Mouse (Mus musculus) small intestine, adult 2 months (tissue): ENCODE measurements around the gene Olfr16. TPM values are rescaled to one million over a fixed set of nuclear protein-coding genes. Genes with fewer than 3 reads are reported as not detected.

Experiments
- H3K27ac ChIP-seq: fragments of 200-500 bp; 2 replicates; pipeline ENCODE4 v1.5.1; 2012; ENCODE audit warnings: low read depth, low read length, control low read depth, inconsistent platforms; ENCODE audit not compliant: insufficient read depth
- H3K27me3 ChIP-seq: fragments of 200-500 bp; 2 replicates; pipeline ENCODE4 v1.6.1; 2012; ENCODE audit warnings: mild to moderate bottlenecking, moderate library complexity, low read length, inconsistent platforms; ENCODE audit not compliant: control insufficient read depth, insufficient read depth
- H3K36me3 ChIP-seq: fragments of 200-500 bp; 2 replicates; pipeline ENCODE4 v1.6.1; 2012; ENCODE audit warnings: mild to moderate bottlenecking, low read length, control low read depth, inconsistent platforms; ENCODE audit not compliant: control insufficient read depth, insufficient read depth
- H3K4me1 ChIP-seq: fragments of 200-500 bp; 2 replicates; pipeline ENCODE4 v1.6.1; 2012; ENCODE audit warnings: low read length, inconsistent platforms, mixed read lengths; ENCODE audit not compliant: control insufficient read depth, insufficient read depth, insufficient read length
- H3K4me3 ChIP-seq: fragments of 200-500 bp; 2 replicates; pipeline ENCODE4 v1.5.1; 2012; ENCODE audit warnings: low read depth, mild to moderate bottlenecking, control low read depth, inconsistent platforms, low read length, moderate library complexity
- CTCF ChIP-seq: fragments of 200-500 bp; IDR thresholded peaks from 2 replicates; pipeline ENCODE4 v1.5.1; 2012; ENCODE audit warnings: low read depth, mild to moderate bottlenecking, control low read depth, inconsistent platforms, low read length, moderate library complexity, mixed read lengths; ENCODE audit not compliant: insufficient replicate concordance, insufficient read length; ENCODE audit errors: extremely low read depth
- POLR2A ChIP-seq: fragments of 200-500 bp; IDR thresholded peaks from 2 replicates; pipeline ENCODE4 v1.6.1; 2012; ENCODE audit warnings: low read depth, mild to moderate bottlenecking, control low read depth, inconsistent platforms, low read length, moderate library complexity
- WGBS: fragments of 180-500 bp; shearing (Covaris S2); methylation state at CpG from one replicate; pipeline ENCODE4 v1.1.7; 2018; 5-methylcytosine and 5-hydroxymethylcytosine counted together
- polyA plus RNA-seq: library from polyadenylated mRNA; depleted of rRNA; stranded (reverse); fragments of >200 nt; gene quantifications from 2 replicates; pipeline ENCODE4 v1.2.3, GENCODE M21; 2012; rRNA removed

Gene Olfr16
- polyA plus RNA-seq = not detected in 2 replicates

GRCm38 (mm10) chr1:172950160-172950559 is at the start of gene Olfr16:
Olfr16 (plus strand) TSS chr1:172950409.
- H3K36me3 ChIP-seq = no peaks in the 10 kb centered on the region
- no peak within 1 kb of the TSS for H3K27ac ChIP-seq
- H3K4me1 ChIP-seq = no peaks in the 10 kb centered on the region
- H3K27me3 ChIP-seq = no peaks in the 10 kb centered on the region
- 44% methylated on average over 1 of the region's 1 CpGs for WGBS
- no peak within 1 kb of the TSS for H3K4me3 ChIP-seq
- TF ChIP-seq POLR2A (no peak), CTCF (no peak)

GRCm38 (mm10) chr1:172903313-172903712 is 46.9 kb upstream of the Olfr16 start:
- no peak overlapping the region for H3K4me3 ChIP-seq
- H3K36me3 ChIP-seq = no peaks in the 10 kb centered on the region
- H3K27me3 ChIP-seq = no peaks in the 10 kb centered on the region
- H3K27ac ChIP-seq = no peak overlapping the region
- no peaks in the 10 kb centered on the region for H3K4me1 ChIP-seq
- TF ChIP-seq CTCF = no peak
- TF ChIP-seq POLR2A = no peak

- 80% methylated on average over 1 of the region's 1 CpGs for WGBS
Measured at GRCm38 (mm10) chr1:172917115-172917514, 33.1 kb upstream of the Olfr16 start.

GRCm38 (mm10) chr1:172918450-172918849 is 31.8 kb upstream of the Olfr16 start:
- WGBS = 81% methylated on average over 2 of the region's 2 CpGs
- H3K36me3 ChIP-seq = no peaks in the 10 kb centered on the region
- H3K27me3 ChIP-seq = no peaks in the 10 kb centered on the region
- no peaks in the 10 kb centered on the region for H3K4me1 ChIP-seq
- H3K4me3 ChIP-seq = no peak overlapping the region
- TF ChIP-seq CTCF = no peak
- no peak for TF ChIP-seq POLR2A
- H3K27ac ChIP-seq = no peak overlapping the region

More at GRCm38 (mm10) chr1:172917115-172917514, 33.1 kb upstream of the Olfr16 start:
- H3K36me3 ChIP-seq = no peaks in the 10 kb centered on the region
- TF ChIP-seq POLR2A (no peak), CTCF (no peak)
- no peaks in the 10 kb centered on the region for H3K27me3 ChIP-seq
- H3K27ac ChIP-seq = no peak overlapping the region
- H3K4me1 ChIP-seq = no peaks in the 10 kb centered on the region
- H3K4me3 ChIP-seq = no peak overlapping the region

- WGBS = 75% methylated on average over 2 of the region's 2 CpGs
Measured at GRCm38 (mm10) chr1:172932197-172932596, 18.0 kb upstream of the Olfr16 start.

GRCm38 (mm10) chr1:172951171-172951720 is 1.0 kb downstream of the Olfr16 start:
- no peak for TF ChIP-seq CTCF
- no peak for TF ChIP-seq POLR2A
- Histone ChIP-seq H3K4me3 (no peak overlapping the region), H3K27me3 (no peaks in the 10 kb centered on the region), H3K36me3 (no peaks in the 10 kb centered on the region), H3K27ac (no peak overlapping the region), H3K4me1 (no peaks in the 10 kb centered on the region)
- WGBS = 78% methylated on average over 2 of the region's 2 CpGs

More at GRCm38 (mm10) chr1:172932197-172932596, 18.0 kb upstream of the Olfr16 start:
- Histone ChIP-seq H3K4me3 (no peak overlapping the region), H3K27ac (no peak overlapping the region), H3K36me3 (no peaks in the 10 kb centered on the region), H3K27me3 (no peaks in the 10 kb centered on the region), H3K4me1 (no peaks in the 10 kb centered on the region)
- TF ChIP-seq CTCF = no peak
- TF ChIP-seq POLR2A = no peak

GRCm38 (mm10) chr1:172955376-172955775 is 5.2 kb downstream of the Olfr16 start:
- Histone ChIP-seq H3K27me3 (no peaks in the 10 kb centered on the region), H3K4me1 (no peaks in the 10 kb centered on the region), H3K36me3 (no peaks in the 10 kb centered on the region), H3K4me3 (no peak overlapping the region), H3K27ac (no peak overlapping the region)
- TF ChIP-seq POLR2A = no peak
- TF ChIP-seq CTCF = no peak
- 62% methylated on average over 4 of the region's 4 CpGs for WGBS

GRCm38 (mm10) chr1:172960452-172960851 is 10.2 kb downstream of the Olfr16 start:
- Histone ChIP-seq H3K4me3 (no peak overlapping the region), H3K36me3 (no peaks in the 10 kb centered on the region), H3K27ac (no peak overlapping the region), H3K27me3 (no peaks in the 10 kb centered on the region), H3K4me1 (no peaks in the 10 kb centered on the region)
- TF ChIP-seq CTCF (no peak), POLR2A (no peak)
- 31% methylated on average over 1 of the region's 1 CpGs for WGBS
